Mouse (Mus musculus) CH12.LX (cell line): ENCODE data around the gene Atn1.

ENCODE experiments used
- BHLHE40 ChIP-seq: IDR thresholded peaks from 2 replicates; pipeline ENCODE4 v1.6.1; 2011; ENCODE audit warnings: mild to moderate bottlenecking, low read depth, low read length, improper control_type of control experiment
- CTCF ChIP-seq, 2 experiments: IDR thresholded peaks in 1 of 2; conservative IDR thresholded peaks in 1 of 2; 2 replicates each; pipeline ENCODE4 v1.5.1; 2011 to 2012; ENCODE audit warnings: low read depth in 2 of 2, low read length in 2 of 2, improper control_type of control experiment in 1 of 2, inconsistent platforms in 1 of 2, mild to moderate bottlenecking in 1 of 2, moderate library complexity in 1 of 2
- E2F4 ChIP-seq: IDR thresholded peaks from 2 replicates; pipeline ENCODE4 v1.6.1; 2011; ENCODE audit warnings: low read depth, low read length, improper control_type of control experiment; ENCODE audit not compliant: insufficient replicate concordance
- JUND ChIP-seq: conservative IDR thresholded peaks from 2 replicates; pipeline ENCODE4 v1.6.1; 2011; ENCODE audit warnings: low read depth, low read length, improper control_type of control experiment
- MAX ChIP-seq: IDR thresholded peaks from 2 replicates; pipeline ENCODE4 v1.6.1; 2011; ENCODE audit warnings: low read length, improper control_type of control experiment
- MAZ ChIP-seq: IDR thresholded peaks from 2 replicates; pipeline ENCODE4 v1.6.1; 2012; ENCODE audit warnings: low read depth, mild to moderate bottlenecking, inconsistent platforms, low read length, improper control_type of control experiment, moderate library complexity
- POLR2A ChIP-seq: IDR thresholded peaks from 2 replicates; pipeline ENCODE4 v1.6.1; 2011; ENCODE audit warnings: low read depth, mild to moderate bottlenecking, improper control_type of control experiment, low read length
- USF1 ChIP-seq: IDR thresholded peaks from 2 replicates; pipeline ENCODE4 v1.6.1; 2014; ENCODE audit warnings: low read depth, mild to moderate bottlenecking, inconsistent platforms, low read length, improper control_type of control experiment

DNA sequence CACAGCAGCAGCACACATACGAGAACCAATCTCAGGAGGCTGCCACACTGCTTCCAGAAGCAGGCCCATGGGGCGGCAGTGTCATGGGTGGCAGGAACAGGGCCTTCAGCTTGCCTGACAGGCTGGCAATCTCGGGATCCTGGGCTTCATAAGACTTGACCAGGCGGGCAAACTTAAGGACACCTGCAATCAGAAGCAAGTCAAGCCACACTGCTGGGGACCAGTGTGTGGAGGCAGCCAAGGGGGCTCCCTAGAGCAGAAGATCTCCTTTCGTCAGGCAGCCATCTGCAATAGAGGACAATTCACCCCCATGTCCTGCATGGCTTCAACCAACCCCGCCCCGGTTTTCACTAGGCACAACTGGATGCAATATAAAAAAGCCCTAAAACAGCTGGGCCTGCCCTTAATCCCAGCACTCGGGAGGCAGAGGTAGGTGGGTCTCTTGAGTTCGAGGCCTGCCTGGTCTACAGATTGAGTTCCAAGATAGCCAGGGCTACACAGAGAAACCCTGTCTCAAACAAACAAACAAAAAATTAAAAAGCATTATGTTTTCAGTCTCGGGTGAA is 17.0 kb downstream of the Atn1 start:
- TF ChIP-seq MAZ (no peak), MAX (no peak), USF1 (no peak), POLR2A (no peak), CTCF (conservative IDR thresholded peaks at IDR 0.05 in 1 of 2, IDR thresholded peaks at IDR 0.05 in 1 of 2; ENCODE audit: low read depth in 2 of 2, low read length in 2 of 2) (no peak), E2F4 (no peak), JUND (no peak), BHLHE40 (no peak)
